Mouse (Mus musculus) myocyte (in vitro differentiated cells): Measurements from ENCODE around the gene Rela. TPM values are rescaled to one million over a fixed set of nuclear protein-coding genes. Genes with fewer than 3 reads are reported as not detected.

ENCODE experiments used
- H3K27me3 ChIP-seq: one replicate; pipeline ENCODE4 v1.6.1; 2011; ENCODE audit not compliant: control insufficient read depth, insufficient read depth, insufficient read length
- H3K36me3 ChIP-seq: one replicate; pipeline ENCODE4 v1.6.1; 2011; ENCODE audit not compliant: control insufficient read depth, insufficient read depth
- H3K4me2 ChIP-seq: one replicate; pipeline ENCODE4 v1.6.1; 2011; ENCODE audit warnings: low read depth, control low read depth
- H3K4me3 ChIP-seq: one replicate; pipeline ENCODE4 v1.5.1; 2011; ENCODE audit warnings: mild to moderate bottlenecking, control low read depth, moderate library complexity
- H3K79me2 ChIP-seq: one replicate; pipeline ENCODE4 v1.6.1; 2011; ENCODE audit not compliant: control insufficient read depth, insufficient read depth
- H3ac ChIP-seq: one replicate; pipeline ENCODE4 v1.6.1; 2011; ENCODE audit not compliant: control insufficient read depth, insufficient read length
- CEBPB ChIP-seq: IDR thresholded peaks from 2 replicates; pipeline ENCODE4 v1.6.1; 2011; ENCODE audit warnings: mild to moderate bottlenecking, moderate library complexity; ENCODE audit not compliant: poor library complexity, insufficient read depth, severe bottlenecking
- E2F4 ChIP-seq: IDR thresholded peaks from one replicate; pipeline ENCODE4 v1.6.1; 2011; ENCODE audit warnings: mild to moderate bottlenecking, control low read depth, moderate library complexity; ENCODE audit not compliant: insufficient read depth
- MAX ChIP-seq: IDR thresholded peaks from one replicate; pipeline ENCODE4 v1.6.1; 2011; ENCODE audit warnings: low read depth, mild to moderate bottlenecking, control low read depth
- MYOD1 ChIP-seq, 3 experiments: IDR thresholded peaks; one replicate each; pipeline ENCODE4 v1.6.1; 2011; ENCODE audit warnings: control low read depth in 2 of 3, low read depth in 2 of 3, mild to moderate bottlenecking in 2 of 3, moderate library complexity in 1 of 3; ENCODE audit not compliant: insufficient read length in 2 of 3, control insufficient read depth in 1 of 3
- MYOG ChIP-seq, 3 experiments: IDR thresholded peaks; one replicate each; pipeline ENCODE4 v1.6.1; 2011; ENCODE audit warnings: control low read depth in 2 of 3, low read depth in 2 of 3, mild to moderate bottlenecking in 2 of 3; ENCODE audit not compliant: insufficient read length in 2 of 3, control insufficient read depth in 1 of 3, insufficient read depth in 1 of 3
- POLR2A ChIP-seq: IDR thresholded peaks from one replicate; pipeline ENCODE4 v1.6.1; 2011; ENCODE audit warnings: low read depth, mild to moderate bottlenecking, control low read depth, moderate library complexity; ENCODE audit not compliant: insufficient read length
- POLR2AphosphoS2 ChIP-seq: IDR thresholded peaks from one replicate; pipeline ENCODE4 v1.6.1; 2011; ENCODE audit warnings: low read depth, control low read depth; ENCODE audit not compliant: insufficient read length
- REST ChIP-seq: IDR thresholded peaks from one replicate; pipeline ENCODE4 v1.6.1; 2011; ENCODE audit warnings: mild to moderate bottlenecking, control low read depth, moderate library complexity; ENCODE audit not compliant: insufficient read depth, insufficient read length
- SRF ChIP-seq: IDR thresholded peaks from one replicate; pipeline ENCODE4 v1.6.1; 2011; ENCODE audit warnings: low read depth; ENCODE audit not compliant: control insufficient read depth, insufficient read length
- TCF12 ChIP-seq: IDR thresholded peaks from one replicate; pipeline ENCODE4 v1.6.1; 2011; ENCODE audit warnings: mild to moderate bottlenecking, control low read depth; ENCODE audit not compliant: poor library complexity, insufficient read depth, severe bottlenecking
- TCF3 ChIP-seq: IDR thresholded peaks from one replicate; pipeline ENCODE4 v1.6.1; 2011; ENCODE audit warnings: low read depth, control low read depth; ENCODE audit not compliant: insufficient read length
- USF1 ChIP-seq: IDR thresholded peaks from one replicate; pipeline ENCODE4 v1.6.1; 2011; ENCODE audit warnings: low read depth, mild to moderate bottlenecking, control low read depth, moderate library complexity
- polyA plus RNA-seq: library from polyadenylated mRNA; unstranded; fragments of >200 nt; fragmentation: generic; extraction: Trizol; gene quantifications from one replicate; pipeline ENCODE4 v1.2.1, GENCODE M21; 2012; ENCODE audit warnings: missing spikeins

Rela gene
- polyA plus RNA-seq, 1 experiment = 58.0 TPM

GRCm38 (mm10) chr19:5645280-5645679 is 8.0 kb downstream of the Rela start:
- no peak for TF ChIP-seq SRF
- H3K4me2 ChIP-seq = no peak overlapping the region
- H3K79me2 ChIP-seq = no peaks in the 10 kb centered on the region
- no peaks in the 10 kb centered on the region for H3K27me3 ChIP-seq
- no peak overlapping the region for H3ac ChIP-seq
- H3K4me3 ChIP-seq = no peak overlapping the region
- peaks cover 43% of the 10 kb centered on the region for H3K36me3 ChIP-seq

GRCm38 (mm10) chr19:5646731-5647330 is 9.5 kb downstream of the Rela start:
- H3K36me3 ChIP-seq = peaks cover 41% of the 10 kb centered on the region
- no peak overlapping the region for H3K4me3 ChIP-seq
- no peak overlapping the region for H3K4me2 ChIP-seq

GRCm38 (mm10) chr19:5647791-5648190 is 10.5 kb downstream of the Rela start:
- Histone ChIP-seq H3K4me2 (no peak overlapping the region), H3K36me3 (peaks cover 31% of the 10 kb centered on the region), H3ac (no peak overlapping the region), H3K27me3 (no peaks in the 10 kb centered on the region), H3K79me2 (no peaks in the 10 kb centered on the region), H3K4me3 (no peak overlapping the region)
- no peak for TF ChIP-seq USF1
- no peak for TF ChIP-seq CEBPB
- TF ChIP-seq MYOG (IDR thresholded peaks at IDR 0.05; ENCODE audit: control insufficient read depth in 1 of 3, insufficient read depth in 1 of 3, insufficient read length in 2 of 3, low read depth in 2 of 3) = no peak
- no peak for TF ChIP-seq MYOD1 (IDR thresholded peaks at IDR 0.05; ENCODE audit: control insufficient read depth in 1 of 3, insufficient read length in 2 of 3, low read depth in 2 of 3)
- no peak for TF ChIP-seq POLR2A
- TF ChIP-seq E2F4 = no peak
- no peak for TF ChIP-seq REST
- TF ChIP-seq TCF12 = no peak
- TF ChIP-seq POLR2AphosphoS2 = no peak
- TF ChIP-seq MAX = no peak
- no peak for TF ChIP-seq SRF
- no peak for TF ChIP-seq TCF3

More at GRCm38 (mm10) chr19:5646731-5647330, 9.5 kb downstream of the Rela start:
- Histone ChIP-seq H3K27me3 (no peaks in the 10 kb centered on the region), H3K79me2 (no peaks in the 10 kb centered on the region), H3ac (no peak overlapping the region)
- TF ChIP-seq E2F4 (no peak), SRF (no peak), TCF12 (no peak)

- no peaks in the 10 kb centered on the region for H3K79me2 ChIP-seq
- peak overlapping the region; percentile 8 for H3K4me3 ChIP-seq
- peak overlapping the region; percentile 87 for H3K4me2 ChIP-seq
- H3K27me3 ChIP-seq = no peaks in the 10 kb centered on the region
- TF ChIP-seq TCF12 (no peak), POLR2A (peak; percentile 55), E2F4 (no peak), SRF (peak; percentile 67), POLR2AphosphoS2 (peak; percentile 87), CEBPB (peak; percentile 58), MYOG (IDR thresholded peaks at IDR 0.05; ENCODE audit: control insufficient read depth in 1 of 3, insufficient read depth in 1 of 3, insufficient read length in 2 of 3, low read depth in 2 of 3) (no peak), REST (no peak)
- no peak overlapping the region for H3ac ChIP-seq
- peaks cover 24% of the 10 kb centered on the region for H3K36me3 ChIP-seq
Measured at GRCm38 (mm10) chr19:5648401-5649297, 11.4 kb downstream of the Rela start.

- TF ChIP-seq CEBPB = no peak
- TF ChIP-seq TCF3 = no peak
- TF ChIP-seq POLR2AphosphoS2 = peak; percentile 3
- TF ChIP-seq MAX = no peak
- no peak for TF ChIP-seq REST
- TF ChIP-seq MYOD1 (IDR thresholded peaks at IDR 0.05; ENCODE audit: control insufficient read depth in 1 of 3, insufficient read length in 2 of 3, low read depth in 2 of 3) = peak in 1 of 3 experiments; percentile 3
- TF ChIP-seq E2F4 = no peak
- no peak for TF ChIP-seq SRF
- TF ChIP-seq TCF12 = no peak
- Histone ChIP-seq H3K27me3 (no peaks in the 10 kb centered on the region), H3K4me3 (peak overlapping the region; percentile 8), H3K36me3 (peaks cover 18% of the 10 kb centered on the region), H3ac (no peak overlapping the region), H3K4me2 (peak overlapping the region; percentile 87), H3K79me2 (no peaks in the 10 kb centered on the region)
Measured at GRCm38 (mm10) chr19:5649298-5649741, 12.0 kb downstream of the Rela start.
